Mouse (Mus musculus) neutrophil, adult 5-6 weeks (primary cell): ENCODE results near the gene Utf1. TPM values are rescaled to one million over a fixed set of nuclear protein-coding genes. Genes with fewer than 3 reads are reported as not detected.

Source experiments
- ATAC-seq: fragments of 151-379, 151-347 bp; 2 replicates; pipeline ENCODE4 v1.8.0; 2017; ENCODE audit warnings: mild to moderate bottlenecking, moderate TSS enrichment; ENCODE audit not compliant: insufficient number of reproducible peaks, poor library complexity, low FRiP score, severe bottlenecking; ENCODE audit errors: extremely low read depth
- total RNA-seq: library from RNA; stranded (forward); fragments of 200-1000 nt; gene quantifications from 2 replicates; pipeline ENCODE4 v1.2.3, GENCODE M21; 2017

The Utf1 gene
- not detected in 2 replicates for total RNA-seq

- ATAC-seq: peak; percentile 36; the same call in 1 of the 2 replicates
Measured at GRCm38 (mm10) chr7:139943674-139944281, at the start of gene Utf1. Gene Utf1 (plus strand): TSS chr7:139943789.

- ATAC-seq: no peak
Measured at GRCm38 (mm10) chr7:139894655-139895557, 48.7 kb upstream of the Utf1 start, which contains the start of gene Kndc1. Gene Kndc1 (plus strand): TSS chr7:139894696.

- ATAC-seq: no peak
Measured at GRCm38 (mm10) chr7:139896271-139896670, 47.3 kb upstream of the Utf1 start.

- no peak for ATAC-seq
Measured at GRCm38 (mm10) chr7:139896796-139897195, 46.8 kb upstream of the Utf1 start.

GRCm38 (mm10) chr7:139898606-139899005 lies 45.0 kb upstream of the Utf1 start:
- no peak for ATAC-seq

GRCm38 (mm10) chr7:139899505-139899904 lies 44.1 kb upstream of the Utf1 start:
- ATAC-seq: no peak

- no peak for ATAC-seq
Measured at GRCm38 (mm10) chr7:139900456-139900855, 43.1 kb upstream of the Utf1 start.

GRCm38 (mm10) chr7:139900896-139901295 lies 42.7 kb upstream of the Utf1 start:
- no peak for ATAC-seq

GRCm38 (mm10) chr7:139901981-139902380 lies 41.6 kb upstream of the Utf1 start:
- ATAC-seq: no peak

GRCm38 (mm10) chr7:139905261-139905660 lies 38.3 kb upstream of the Utf1 start:
- ATAC-seq: no peak

- no peak for ATAC-seq
Measured at GRCm38 (mm10) chr7:139905661-139906060, 37.9 kb upstream of the Utf1 start.

GRCm38 (mm10) chr7:139908176-139908575 lies 35.4 kb upstream of the Utf1 start:
- ATAC-seq: no peak

- ATAC-seq: no peak
Measured at GRCm38 (mm10) chr7:139909469-139909868, 34.1 kb upstream of the Utf1 start.

- ATAC-seq: no peak
Measured at GRCm38 (mm10) chr7:139910204-139910835, 33.3 kb upstream of the Utf1 start.

- ATAC-seq: no peak
Measured at GRCm38 (mm10) chr7:139914141-139915047, 29.2 kb upstream of the Utf1 start.

- ATAC-seq: no peak
Measured at GRCm38 (mm10) chr7:139915646-139916257, 27.8 kb upstream of the Utf1 start.

GRCm38 (mm10) chr7:139916345-139916744 lies 27.2 kb upstream of the Utf1 start:
- ATAC-seq: no peak

GRCm38 (mm10) chr7:139918262-139918661 lies 25.3 kb upstream of the Utf1 start:
- ATAC-seq: no peak
